Mouse (Mus musculus): ENCODE results near the gene Gucy2f. TPM values are rescaled to one million over a fixed set of nuclear protein-coding genes. Genes with fewer than 3 reads are reported as not detected.

Gene Gucy2f
- total RNA-seq, 2 experiments from 2014 or later: not detected

Other genes starting within 250 kb of the Gucy2f start
- 1 to 10 TPM; 6.1 to 6.3 TPM for gene Nxt2, start 29.8 kb upstream of the Gucy2f start, total RNA-seq (2021)
- 1 to 10 TPM; 2.2 to 3.1 TPM for gene Kcne1l, start 109.4 kb upstream of the Gucy2f start, total RNA-seq (2021)
- 10 to 100 TPM; 24.5 to 24.9 TPM for gene Acsl4, start 193.6 kb upstream of the Gucy2f start, total RNA-seq (2021)